Mouse (Mus musculus) cerebral cortex, adult 2 months (tissue): ENCODE results near the gene Sec24b.

Experiments used
- WGBS: fragments of 180-500 bp; shearing (Covaris S2); methylation state at CpG from one replicate; pipeline ENCODE4 v1.1.7; 2018; 5-methylcytosine and 5-hydroxymethylcytosine counted together

The Sec24b gene

DNA sequence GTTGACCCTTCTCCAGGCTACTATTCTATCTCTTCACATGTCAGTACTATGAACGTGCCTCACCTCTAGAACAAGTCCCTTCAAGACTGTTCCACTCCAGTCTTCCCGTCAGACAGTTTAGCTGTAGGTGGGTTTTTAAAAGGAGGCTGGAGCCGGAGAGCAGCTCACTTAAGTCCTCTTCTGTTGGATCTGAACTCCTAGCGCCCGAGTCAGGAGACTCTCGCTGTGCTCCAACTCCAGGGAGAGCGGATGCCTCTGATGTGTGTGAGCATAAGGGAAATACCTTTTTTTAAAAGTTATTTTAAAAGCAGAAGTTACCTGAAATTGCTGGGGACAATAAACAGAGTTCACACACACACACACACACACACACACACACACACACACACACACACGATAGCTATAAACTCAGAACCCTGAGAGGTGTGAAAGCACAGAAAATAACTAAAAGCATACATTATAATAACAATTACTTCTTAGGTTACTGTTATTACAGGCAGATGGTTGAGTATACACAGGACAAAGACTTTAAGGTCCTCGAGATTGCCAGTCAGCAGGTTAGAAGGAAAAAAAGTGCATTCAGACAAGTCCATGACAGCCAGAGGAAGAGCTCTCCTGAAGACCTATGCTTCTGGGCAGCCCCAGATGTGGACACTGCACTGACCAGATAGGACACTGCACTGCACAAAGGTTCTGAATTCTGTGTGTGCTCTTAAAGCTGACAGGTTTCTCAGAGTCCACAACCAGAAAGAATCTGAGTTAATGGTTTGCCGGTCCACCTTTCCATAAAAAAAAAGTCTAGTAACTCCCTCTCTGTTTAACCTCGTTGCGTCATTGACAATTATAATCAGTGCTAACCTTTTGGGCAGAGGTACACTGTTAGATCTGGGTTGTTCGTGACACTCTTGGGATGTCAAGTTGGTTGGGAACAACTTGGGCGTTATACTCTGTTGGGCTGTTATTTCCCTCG, 5.7 kb downstream of the Sec24b start:
- 71% methylated on average over 15 of the region's 15 CpGs for WGBS

DNA sequence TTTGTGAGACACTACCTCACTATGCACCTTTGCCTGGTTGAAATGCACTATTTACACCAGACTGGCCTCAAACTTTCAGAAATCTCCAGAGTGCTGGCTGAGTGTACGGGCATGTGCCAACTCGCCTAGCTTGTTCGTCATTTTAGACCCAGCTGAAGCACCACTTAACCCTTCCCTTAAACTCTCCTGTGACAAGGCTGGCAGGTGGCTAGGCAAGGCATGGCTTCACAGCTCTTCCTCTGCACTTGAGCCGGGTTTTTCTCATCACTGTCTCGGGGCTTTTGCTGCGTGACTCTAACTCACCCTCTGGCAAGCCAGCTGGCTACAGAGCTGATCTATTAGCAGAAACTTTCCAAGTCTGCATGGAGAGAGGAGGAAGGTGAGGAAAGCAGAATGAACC, 6.8 kb downstream of the Sec24b start:
- WGBS: 42% methylated on average over 6 of the region's 6 CpGs

DNA sequence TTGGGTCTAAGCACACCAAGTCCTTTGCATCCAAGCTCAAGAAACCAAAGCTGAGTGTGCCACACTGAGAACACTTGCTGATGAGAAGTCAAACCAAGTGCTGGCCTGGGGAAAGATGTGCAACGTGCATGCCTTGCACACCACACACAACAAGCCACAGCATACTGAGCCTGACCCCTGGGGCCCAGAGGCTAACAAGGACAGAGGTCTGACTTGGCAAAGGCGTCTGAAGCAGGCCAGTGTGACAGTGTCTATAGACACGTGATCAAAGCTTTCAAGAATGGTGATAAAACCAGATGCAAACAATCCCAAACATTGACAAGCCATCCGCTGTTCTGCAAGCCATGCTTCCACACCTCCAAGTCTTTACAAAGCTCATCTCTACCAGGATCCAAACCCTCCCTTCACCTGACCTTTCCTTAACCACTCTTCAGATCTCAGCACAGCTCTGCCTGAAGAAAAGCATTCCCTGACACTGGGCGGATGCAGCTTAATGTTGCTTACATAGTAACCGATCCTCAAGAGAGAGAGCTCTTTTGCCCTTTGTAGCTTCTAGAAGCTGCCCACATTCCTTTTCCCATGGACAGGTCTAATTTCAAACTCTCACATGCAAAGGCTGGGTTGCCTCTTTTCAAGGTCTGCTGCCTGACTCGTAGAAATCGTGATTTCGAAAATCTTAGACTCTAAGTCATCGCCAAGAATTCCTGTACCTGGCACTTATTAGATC, 7.8 kb downstream of the Sec24b start:
- WGBS: 58% methylated on average over 10 of the region's 10 CpGs

DNA sequence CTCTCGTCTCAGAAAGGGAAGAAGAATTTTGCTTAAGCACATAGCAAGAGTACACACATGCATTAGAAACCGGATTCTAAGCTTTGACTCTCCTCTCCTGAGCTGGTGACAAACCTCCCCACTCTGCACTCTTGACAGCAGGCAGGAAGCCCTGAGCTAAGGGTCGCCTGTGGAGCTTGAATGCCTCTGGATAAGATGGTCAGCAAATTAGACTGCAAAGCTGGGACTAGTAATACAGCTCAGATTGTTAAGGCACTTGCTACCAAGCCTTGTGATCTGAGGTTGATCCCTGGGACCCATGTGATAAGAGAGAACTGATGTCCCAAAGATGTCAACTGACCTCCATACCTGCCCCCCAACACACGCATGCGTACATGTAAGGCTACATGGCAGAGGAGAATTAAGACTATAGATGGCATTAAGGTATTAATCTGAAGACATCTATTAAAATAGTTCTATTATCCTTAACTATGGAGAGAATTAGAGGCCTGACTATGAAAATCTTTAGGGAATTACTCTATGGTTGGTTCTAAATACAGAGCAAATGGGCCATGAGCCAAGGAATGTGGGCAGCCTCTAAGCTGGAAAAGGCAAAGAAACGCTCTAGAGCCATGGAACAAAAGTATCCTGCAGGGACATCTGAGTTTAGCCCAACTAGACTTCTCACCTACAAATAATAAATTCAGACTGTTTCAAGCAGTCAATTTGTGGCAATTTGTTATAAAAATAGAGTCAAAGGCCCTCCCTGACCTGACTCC, 8.6 kb downstream of the Sec24b start:
- 61% methylated on average over 6 of the region's 6 CpGs for WGBS

DNA sequence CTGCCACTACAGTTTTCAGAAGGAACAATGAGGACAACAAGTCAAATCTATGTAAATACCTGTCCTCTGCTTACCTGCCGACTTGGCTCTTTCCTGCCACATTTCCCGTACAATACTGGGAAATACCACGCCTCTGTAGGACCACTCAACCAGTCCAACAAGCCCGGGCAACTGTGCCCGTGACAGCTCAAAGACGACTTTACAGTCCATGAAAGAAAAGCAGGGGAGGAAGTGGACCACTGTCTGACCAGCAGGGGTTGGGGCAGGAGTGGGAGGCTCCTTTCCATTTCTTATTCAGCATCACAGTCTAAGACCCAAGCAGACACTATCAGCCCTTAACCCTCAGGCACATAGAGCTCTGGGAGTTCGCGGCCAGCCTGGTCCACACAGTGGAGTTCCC, 9.2 kb downstream of the Sec24b start:
- 74% methylated on average over 8 of the region's 8 CpGs for WGBS

DNA sequence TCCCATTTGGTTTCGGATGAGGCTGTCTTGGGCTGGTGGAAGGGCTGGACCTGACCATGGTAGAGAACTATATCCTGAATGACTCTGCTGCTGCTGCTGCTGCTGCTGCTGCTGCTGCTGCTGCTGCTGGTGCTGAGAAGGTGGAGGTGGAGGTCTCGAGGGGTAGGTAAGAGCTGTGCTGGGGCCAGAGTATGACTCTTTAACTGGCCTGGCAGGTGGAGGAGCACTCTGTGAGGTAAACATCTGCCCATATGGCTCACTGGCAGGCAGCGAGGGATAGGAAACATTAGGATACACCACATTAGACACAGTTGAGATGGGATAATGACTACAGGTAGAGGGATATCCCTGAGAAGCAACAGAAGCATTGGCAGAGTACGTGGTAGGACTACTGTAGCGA, 20.6 kb downstream of the Sec24b start:
- WGBS: 96% methylated on average over 5 of the region's 5 CpGs

DNA sequence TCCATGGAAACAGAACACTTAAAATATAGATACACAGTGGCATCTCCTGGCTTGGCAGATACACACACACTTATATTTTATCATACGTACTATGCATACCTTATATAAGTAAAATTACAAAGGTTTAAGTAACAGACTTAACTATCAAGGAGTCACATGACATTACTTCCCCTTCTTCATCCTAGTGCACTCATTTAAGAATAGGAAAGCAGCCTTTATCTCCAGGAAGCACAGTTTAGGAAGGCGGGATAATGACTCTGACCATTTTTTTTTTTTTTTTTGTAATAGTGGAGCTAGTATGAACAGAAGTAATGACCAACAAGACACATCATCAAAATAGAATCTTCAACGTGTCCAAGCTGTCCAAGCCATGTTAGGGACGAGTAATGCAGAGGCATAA, 21.3 kb downstream of the Sec24b start:
- WGBS: 74% methylated on average over 4 of the region's 4 CpGs

DNA sequence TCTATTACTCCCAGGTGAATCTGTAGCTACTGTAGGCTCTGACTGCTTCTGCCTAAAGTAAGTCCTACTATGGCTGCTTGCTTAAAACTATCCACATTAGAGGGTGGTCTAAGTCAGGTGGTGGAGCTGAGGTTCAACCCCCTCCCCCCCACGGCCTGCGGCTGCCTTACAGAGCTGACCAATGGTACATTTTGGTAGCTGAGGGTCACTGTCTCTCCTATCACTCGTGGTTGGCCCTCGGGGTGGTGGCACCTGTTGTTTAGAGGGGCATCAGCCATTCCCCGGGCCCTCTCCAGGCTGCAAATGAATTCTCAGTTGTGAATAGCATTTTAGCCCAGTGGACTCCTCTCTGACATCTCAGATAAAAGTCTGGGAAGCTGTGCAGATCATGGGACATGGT, 32.6 kb downstream of the Sec24b start:
- WGBS: 95% methylated on average over 5 of the region's 5 CpGs

DNA sequence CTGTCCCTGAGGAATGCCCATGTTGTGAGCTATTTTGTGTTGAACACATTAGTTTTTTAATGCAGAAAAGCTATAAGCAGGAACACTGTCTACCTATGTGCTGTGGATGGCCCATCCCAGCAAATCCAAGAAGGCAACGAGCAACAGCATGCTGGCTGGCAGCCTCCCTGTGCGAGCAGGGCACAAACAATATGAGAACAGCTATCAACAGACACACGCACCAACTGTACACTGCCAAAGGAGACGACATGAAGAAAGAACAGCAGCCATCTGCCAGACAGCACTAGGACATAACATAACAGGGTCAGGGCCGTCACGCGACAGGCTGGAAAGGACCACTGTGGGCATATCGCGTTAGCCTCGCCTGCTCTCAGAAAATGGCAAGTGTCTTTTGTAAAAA, 35.2 kb downstream of the Sec24b start:
- WGBS: 67% methylated on average over 10 of the region's 10 CpGs

DNA sequence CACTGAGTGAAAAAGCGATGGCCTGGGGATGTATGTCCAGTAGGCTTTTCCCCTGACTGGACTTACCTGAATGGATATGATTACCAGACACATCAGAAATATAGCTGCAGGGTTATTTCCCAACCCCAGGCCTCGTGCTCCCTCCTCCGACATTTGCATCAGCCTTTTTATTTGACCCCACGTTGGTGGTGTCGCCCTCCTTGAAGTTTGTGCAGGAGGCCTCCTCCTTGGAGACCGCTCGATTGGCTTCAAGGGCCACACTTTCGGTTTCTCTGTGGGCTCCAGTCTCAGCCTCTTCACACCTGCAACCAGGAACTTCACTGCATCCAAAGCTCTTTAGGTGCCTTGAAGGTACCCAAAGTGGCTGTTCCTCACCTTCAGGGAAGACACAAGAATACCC, 35.8 kb downstream of the Sec24b start:
- WGBS: 96% methylated on average over 8 of the region's 8 CpGs

DNA sequence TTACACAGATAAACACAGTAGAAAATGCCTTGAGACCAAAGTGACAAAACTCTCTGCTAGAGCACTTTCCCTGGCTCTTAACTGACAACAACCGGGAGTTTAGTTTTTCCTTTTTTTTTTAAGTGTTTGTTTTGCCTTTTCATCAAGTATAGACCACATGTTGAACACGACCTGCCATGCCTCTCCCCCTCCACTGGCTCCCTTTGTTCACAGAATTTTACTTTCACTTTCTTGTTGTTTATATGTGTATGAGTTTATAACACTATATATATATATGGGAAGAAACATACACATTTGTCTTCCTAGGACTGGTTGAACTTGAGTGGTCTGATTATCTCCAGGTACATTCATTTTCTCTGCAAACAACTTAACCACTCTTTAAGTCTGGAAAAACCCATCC, 48.4 kb downstream of the Sec24b start:
- 72% methylated on average over 2 of the region's 2 CpGs for WGBS

DNA sequence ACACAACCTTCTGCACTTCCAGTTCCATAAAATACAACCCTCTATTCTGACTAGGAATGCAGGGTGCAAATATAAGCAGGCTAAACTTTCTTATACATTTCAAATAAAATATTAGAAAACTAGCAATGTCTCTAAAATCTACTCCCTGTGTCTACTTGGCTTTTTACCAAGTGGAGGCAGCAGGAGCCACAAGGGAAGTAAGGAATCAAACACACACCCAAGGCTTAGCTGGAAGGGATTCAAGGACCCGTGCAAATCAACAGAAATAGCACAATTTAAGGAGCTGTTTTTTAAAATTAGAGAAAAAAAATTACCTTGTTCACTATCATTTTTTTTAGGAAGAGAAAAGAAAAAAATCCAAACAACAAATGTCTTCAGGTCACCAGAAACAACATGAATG, 50.1 kb downstream of the Sec24b start:
- WGBS: 24% methylated on average over 1 of the region's 1 CpGs

DNA sequence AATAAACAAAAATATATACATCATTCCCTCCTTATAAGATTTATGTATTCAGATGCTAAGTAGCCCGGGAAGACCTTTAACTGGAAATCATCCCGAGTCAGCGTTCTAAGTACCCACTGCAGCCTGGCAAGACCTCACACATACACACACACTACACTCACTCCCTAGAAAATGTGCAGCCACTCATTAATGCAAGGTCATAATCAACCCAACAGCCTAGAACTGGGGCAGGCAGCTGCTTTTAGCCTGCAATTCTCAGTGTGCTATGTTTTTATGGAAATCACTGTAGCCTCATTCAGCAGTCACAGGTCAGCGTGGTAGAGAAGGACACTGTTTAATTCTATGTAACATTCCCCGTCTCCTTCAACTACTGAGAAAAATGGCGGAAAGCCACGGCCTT, 55.2 kb downstream of the Sec24b start:
- 85% methylated on average over 7 of the region's 7 CpGs for WGBS

DNA sequence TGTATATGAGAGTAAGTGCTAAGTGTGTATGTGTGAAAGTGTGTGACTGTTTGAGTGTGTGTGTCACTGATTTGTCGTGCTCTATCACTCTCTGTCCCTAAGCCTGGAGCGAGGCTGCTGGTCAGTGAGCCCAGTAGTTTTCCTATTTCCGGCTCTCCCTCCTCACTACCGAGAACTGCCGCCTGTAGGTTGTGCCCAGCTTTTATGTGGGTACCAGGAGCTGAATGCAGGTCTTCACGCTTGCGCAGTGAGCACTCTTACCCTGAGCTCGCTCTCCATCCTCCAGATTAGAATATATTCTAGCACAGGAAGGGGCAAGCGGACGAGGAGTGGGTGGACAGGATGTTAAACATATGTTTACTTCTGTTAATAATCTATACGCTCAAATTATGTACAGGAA, 60.4 kb downstream of the Sec24b start:
- WGBS: 83% methylated on average over 11 of the region's 11 CpGs

DNA sequence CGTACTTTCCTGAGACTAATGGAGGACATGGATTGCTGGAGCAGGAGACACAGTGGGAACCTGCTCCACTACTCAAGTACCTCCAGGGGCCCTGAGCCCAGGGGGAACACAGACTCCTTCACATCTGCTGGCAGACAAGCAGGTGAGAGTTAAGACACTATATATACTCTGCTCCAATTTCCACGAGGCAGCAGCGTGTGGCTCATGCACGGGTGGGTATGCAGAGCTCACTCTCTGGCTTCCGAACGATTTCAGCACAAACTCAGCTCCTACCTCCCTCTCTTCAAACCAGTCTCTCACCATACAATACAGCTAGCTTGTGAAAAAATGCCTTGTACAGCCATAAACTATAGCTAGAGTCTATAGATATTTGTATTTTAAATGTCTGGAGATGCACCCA, 62.8 kb downstream of the Sec24b start:
- WGBS: 55% methylated on average over 6 of the region's 6 CpGs

DNA sequence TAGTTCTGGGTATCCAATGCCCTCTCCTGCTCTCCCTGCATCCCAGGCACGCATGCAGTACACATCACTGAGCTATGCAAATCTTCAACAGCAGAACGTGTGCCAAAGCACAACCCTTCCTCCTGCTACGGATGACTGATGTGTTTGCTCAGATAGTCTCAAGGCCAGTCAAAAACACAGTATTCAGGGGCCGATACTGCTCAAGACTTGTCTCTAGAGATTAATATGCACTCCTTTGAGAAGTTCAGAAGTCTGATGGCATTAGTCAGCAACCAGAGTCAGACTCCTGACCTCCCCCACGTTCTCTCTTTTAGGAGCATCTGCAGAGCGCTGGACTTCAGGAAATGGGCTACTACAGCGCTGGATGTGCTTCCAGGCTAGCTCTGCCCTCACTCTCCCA, 63.4 kb downstream of the Sec24b start:
- 45% methylated on average over 7 of the region's 7 CpGs for WGBS

DNA sequence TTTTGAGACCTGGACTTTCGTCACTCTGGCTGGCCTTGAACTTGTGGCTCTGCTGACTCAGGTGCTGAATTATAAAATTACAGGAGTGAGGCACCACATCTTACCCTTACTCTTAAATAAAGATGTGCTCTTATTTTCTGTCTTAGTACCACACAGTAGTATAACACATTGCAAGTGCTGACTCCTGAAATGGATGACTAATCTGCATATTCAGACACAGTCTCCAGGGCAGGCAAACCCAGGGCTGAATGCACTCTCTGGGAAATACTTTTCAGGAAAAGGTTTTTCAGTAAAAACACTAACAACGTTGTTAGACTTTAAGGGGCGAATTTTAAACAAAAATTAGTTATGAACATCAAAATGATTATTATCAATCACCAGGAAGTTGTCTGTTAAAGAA, 64.0 kb downstream of the Sec24b start:
- WGBS: 69% methylated on average over 3 of the region's 3 CpGs

DNA sequence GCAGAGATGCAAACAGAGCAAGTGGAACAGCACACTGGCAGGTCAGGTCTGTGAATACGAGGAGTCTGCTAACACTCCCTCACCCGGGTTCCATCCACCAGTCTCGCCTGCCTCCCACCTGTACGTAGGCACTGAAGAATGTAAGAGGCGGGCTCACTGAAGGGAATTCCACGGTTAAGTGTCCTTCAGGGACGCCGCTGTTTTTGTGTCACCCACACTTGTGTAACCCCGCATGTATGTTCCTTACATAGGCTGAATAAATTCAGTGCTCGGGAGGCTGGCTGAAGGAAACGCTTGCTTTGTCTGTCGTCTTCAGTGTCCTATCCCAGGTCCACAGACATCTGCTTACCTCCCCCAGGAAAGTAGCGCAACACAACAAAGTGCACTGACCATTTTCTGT, 74.1 kb downstream of the Sec24b start:
- WGBS: 84% methylated on average over 13 of the region's 13 CpGs

DNA sequence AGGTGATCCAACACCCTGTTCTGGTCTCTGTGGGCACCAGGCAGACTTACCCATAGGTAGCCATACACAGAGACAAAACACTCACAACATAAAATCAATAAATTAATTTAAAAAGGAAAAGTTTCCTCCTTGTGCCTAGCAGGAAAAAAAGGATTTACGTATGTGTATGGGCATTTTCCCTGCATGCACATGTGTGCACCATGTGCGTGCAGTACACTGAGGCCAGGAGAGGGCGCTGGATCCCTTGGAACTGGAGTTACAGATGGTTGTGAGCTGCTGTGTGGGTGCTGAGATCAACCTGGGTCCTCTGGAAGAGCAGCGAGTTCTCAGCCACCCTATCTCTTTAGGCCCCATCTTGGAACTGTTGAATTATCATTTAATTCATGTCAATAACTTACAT, 76.0 kb downstream of the Sec24b start:
- 93% methylated on average over 4 of the region's 4 CpGs for WGBS

DNA sequence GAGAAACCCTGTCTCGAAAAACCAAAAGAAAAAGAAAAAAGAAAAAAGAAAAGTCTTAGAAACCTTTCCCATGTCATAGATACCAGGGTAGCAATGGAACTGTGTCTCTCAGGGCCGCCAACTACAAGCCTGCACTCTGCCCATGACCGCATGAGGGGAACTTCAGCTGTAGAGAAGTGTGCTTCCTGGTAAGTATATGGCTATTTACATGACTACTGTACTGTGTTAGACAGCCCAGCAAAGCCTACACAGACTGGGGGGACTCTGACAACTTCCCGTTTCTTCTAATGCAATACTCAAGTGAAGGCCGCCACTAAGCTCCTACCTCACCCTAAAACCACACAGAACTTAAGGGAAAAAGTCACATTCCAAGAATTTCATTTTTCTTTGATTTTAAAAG, 76.6 kb downstream of the Sec24b start:
- WGBS: 91% methylated on average over 5 of the region's 5 CpGs

DNA sequence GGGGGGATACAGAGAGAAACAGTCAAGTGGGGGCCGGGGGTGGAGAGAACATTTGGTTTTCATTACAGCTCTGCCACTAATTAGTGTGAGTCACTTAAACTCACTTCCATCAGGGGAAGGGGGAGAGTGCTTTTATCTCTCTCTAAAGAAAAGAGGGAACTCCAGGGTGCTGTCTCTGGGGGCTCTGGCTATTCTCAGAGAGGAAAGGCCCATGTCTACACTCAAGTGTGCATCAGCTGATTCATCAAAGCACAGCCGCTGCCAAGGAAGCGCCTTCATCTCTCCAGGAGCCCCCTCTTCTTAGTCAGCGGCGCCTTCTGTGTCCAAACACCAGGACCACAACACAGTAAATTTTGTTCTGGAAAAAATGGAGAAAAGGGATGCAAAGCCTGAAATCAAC, 79.1 kb downstream of the Sec24b start:
- 51% methylated on average over 5 of the region's 5 CpGs for WGBS

DNA sequence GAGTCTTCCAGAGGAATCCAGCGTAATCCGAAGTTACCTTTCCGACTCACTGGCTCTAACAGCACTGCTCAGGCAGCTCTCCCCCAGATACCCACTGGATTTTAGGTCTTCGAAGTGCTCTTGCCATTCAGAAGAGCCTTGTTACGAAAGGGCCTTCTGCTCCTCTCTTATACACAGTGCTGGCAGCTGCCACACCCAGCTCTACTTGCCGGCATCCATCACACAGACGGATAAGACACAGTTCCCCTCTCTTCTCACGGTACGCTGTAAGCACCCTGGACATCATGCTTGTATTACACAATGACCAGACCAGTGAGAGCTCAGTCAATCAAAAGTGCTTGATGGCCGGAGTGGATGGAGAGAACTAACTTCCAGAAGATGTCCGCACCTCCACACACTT, 79.6 kb downstream of the Sec24b start:
- WGBS: 80% methylated on average over 11 of the region's 11 CpGs
